ENCODE assay signal across 15 mouse cellular contexts in genomic region chr17:72362811-72363496, GRCm38 (mm10).
"Had no signal": no experiment of that assay in that cellular context is flagged by ENCODE, and none has a peak within 500 bp of the region (broad histone marks: within the 10 kb centered on the region; RNA-seq: fewer than 3 reads in every experiment).

No protein-coding gene starts in this region.

- H3K9me3 ChIP-seq: limb, embryonic 12.5 days; lung, embryonic 15.5 days; midbrain, embryonic 12.5 days had no signal

- H3K4me2 ChIP-seq: limb, embryonic 12.5 days; liver, embryonic 13.5 days; lung, embryonic 15.5 days; midbrain, embryonic 12.5 days had no signal

- H3K4me1 ChIP-seq: limb, embryonic 12.5 days; liver, embryonic 13.5 days; lung, embryonic 15.5 days; megakaryocyte, embryonic 14.5 days; midbrain, embryonic 12.5 days had no signal

- ATAC-seq: liver, postnatal 0 days; midbrain, embryonic 16.5 days had no signal

- H3K4me3 ChIP-seq: limb, embryonic 12.5 days; liver, embryonic 13.5 days; lung, embryonic 15.5 days; megakaryocyte, embryonic 14.5 days; midbrain, embryonic 12.5 days had no signal

- H3K9ac ChIP-seq: limb, embryonic 12.5 days; liver, embryonic 13.5 days; liver, postnatal 0 days; lung, embryonic 15.5 days; midbrain, embryonic 12.5 days had no signal

- H3K27ac ChIP-seq: limb, embryonic 12.5 days; liver, embryonic 13.5 days; lung, embryonic 15.5 days; macrophage; midbrain, embryonic 12.5 days; stomach, postnatal 0 days had no signal

- H3K36me3 ChIP-seq: limb, embryonic 12.5 days; liver, embryonic 13.5 days; lung, embryonic 15.5 days; midbrain, embryonic 12.5 days had no signal

- H3K27me3 ChIP-seq: limb, embryonic 12.5 days; liver, embryonic 13.5 days; lung, embryonic 15.5 days; megakaryocyte, embryonic 14.5 days; midbrain, embryonic 12.5 days had no signal

- DNase-seq: kidney, postnatal 25 days; liver; liver, embryonic 13.5 days; liver, postnatal 0 days; lung, postnatal 14 days; right cerebral cortex, postnatal 25 days; thymus, adult 18-20 months; thymus, postnatal 14 days had no signal
